Mouse (Mus musculus) forebrain, embryonic 11.5 days (tissue): ENCODE data around the gene Pole4. TPM values are rescaled to one million over a fixed set of nuclear protein-coding genes. Genes with fewer than 3 reads are reported as not detected.

Source experiments
- ATAC-seq: fragments of 200-750 bp; cut with Nextera tagmentation; replicated peaks from 2 replicates; pipeline ENCODE4 v1.8.0; 2017; ENCODE audit warnings: moderate TSS enrichment; ENCODE audit not compliant: low FRiP score
- DNase-seq: peaks from one replicate; pipeline ENCODE4 v3.0.0-alpha.2; 2017; ENCODE audit warnings: low spot score
- H3K27ac ChIP-seq: fragments of 300-500 bp; sonication (generic); 2 replicates; pipeline ENCODE4 v1.5.1; 2014; ENCODE audit warnings: low read depth, low read length
- H3K27me3 ChIP-seq: fragments of 300-500 bp; sonication (generic); 2 replicates; pipeline ENCODE4 v1.6.1; 2014; ENCODE audit warnings: mild to moderate bottlenecking, low read length, mixed read lengths; ENCODE audit not compliant: control insufficient read depth, insufficient read depth
- H3K36me3 ChIP-seq: fragments of 300-500 bp; sonication (generic); 2 replicates; pipeline ENCODE4 v1.6.1; 2014; ENCODE audit warnings: mild to moderate bottlenecking, low read length, moderate library complexity, mixed read lengths; ENCODE audit not compliant: control insufficient read depth, insufficient read depth
- H3K4me1 ChIP-seq: fragments of 300-500 bp; sonication (generic); replicated peaks from 2 replicates; pipeline ENCODE4 v1.6.1; 2014; ENCODE audit warnings: low read length, mixed read lengths; ENCODE audit not compliant: control insufficient read depth, insufficient read depth
- H3K4me2 ChIP-seq: fragments of 300-500 bp; sonication (generic); 2 replicates; pipeline ENCODE4 v1.6.1; 2014; ENCODE audit warnings: low read depth, mild to moderate bottlenecking, low read length, moderate library complexity, mixed read lengths; ENCODE audit not compliant: severe bottlenecking
- H3K4me3 ChIP-seq: fragments of 300-500 bp; sonication (generic); 2 replicates; pipeline ENCODE4 v1.5.1; 2014; ENCODE audit warnings: low read depth, low read length
- H3K9ac ChIP-seq: fragments of 300-500 bp; sonication (generic); 2 replicates; pipeline ENCODE4 v1.6.1; 2014; ENCODE audit warnings: low read length
- H3K9me3 ChIP-seq: fragments of 300-500 bp; sonication (generic); 2 replicates; pipeline ENCODE4 v1.6.1; 2016; ENCODE audit warnings: low read length, mixed read lengths; ENCODE audit not compliant: control insufficient read depth
- WGBS: fragments of 180-500 bp; shearing (Covaris S2); extraction: QIAGEN DNeasy Blood & Tissue Kit; methylation state at CpG from one replicate; pipeline ENCODE4 v1.1.7; 2014; 5-methylcytosine and 5-hydroxymethylcytosine counted together
- polyA plus RNA-seq: library from polyadenylated mRNA; unstranded; fragments of >200 nt; fragmentation: Nextera tagmentation; extraction: Ambion mirVana; gene quantifications from 2 replicates; pipeline ENCODE4 v1.2.1, GENCODE M21; 2014

The Pole4 gene
- 97.8 and 101 TPM in 2 replicates for polyA plus RNA-seq

DNA sequence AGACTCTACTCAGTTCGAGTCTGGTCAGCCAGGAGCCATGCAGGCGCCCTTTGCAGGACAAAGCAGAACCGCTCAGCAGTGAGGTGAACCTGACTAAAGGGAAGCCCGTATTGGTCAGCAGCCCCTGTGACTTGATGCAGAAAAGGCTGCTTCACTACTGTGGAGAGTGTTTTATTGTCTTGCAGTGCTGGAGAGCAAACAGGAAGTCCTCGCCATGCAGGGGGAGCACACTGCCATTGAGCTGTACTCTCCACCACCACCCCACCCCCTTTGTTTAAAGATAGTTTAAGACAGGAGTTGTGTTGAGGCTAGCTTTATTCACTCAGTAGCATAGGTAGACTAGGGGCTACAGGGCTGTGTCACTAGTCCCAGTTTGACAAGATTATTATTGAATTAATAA lies at the start of gene Pole4:
Pole4 (minus strand) TSS at position 145 of the 400 bp plus-strand sequence.
- H3K9me3 ChIP-seq = no peaks in the 10 kb centered on the region
- H3K4me1 ChIP-seq = no peaks in the 10 kb centered on the region
- no peaks in the 10 kb centered on the region for H3K27me3 ChIP-seq
- no peaks in the 10 kb centered on the region for H3K36me3 ChIP-seq
- no peak for ATAC-seq
- WGBS = 78% methylated on average over 5 of the region's 5 CpGs
- H3K9ac ChIP-seq = no peak within 1 kb of the TSS
- H3K4me3 ChIP-seq = no peak within 1 kb of the TSS
- no peak for DNase-seq
- H3K4me2 ChIP-seq = no peak within 1 kb of the TSS
- no peak within 1 kb of the TSS for H3K27ac ChIP-seq

DNA sequence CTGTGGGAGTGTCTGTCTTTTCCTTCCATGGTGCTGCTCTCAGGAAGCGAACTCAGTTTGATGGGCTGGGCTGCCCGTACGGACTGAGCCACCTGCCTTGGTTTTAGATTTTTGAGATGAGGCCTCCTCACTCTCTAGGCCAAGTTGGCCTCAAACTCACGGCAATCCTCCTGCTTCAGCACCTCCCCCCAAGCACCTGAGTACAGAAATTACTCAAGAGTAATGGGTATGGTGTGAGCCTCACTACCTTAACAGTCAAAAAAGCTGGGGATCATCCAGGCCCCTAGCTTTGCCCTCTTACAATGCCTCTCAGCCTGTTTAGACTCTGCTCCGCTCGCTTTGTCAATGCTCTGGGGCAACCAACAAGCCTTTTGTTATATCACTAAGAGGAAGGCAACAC lies 49.6 kb upstream of the Pole4 start:
- Histone ChIP-seq H3K9ac (no peak overlapping the region), H3K27ac (no peak overlapping the region), H3K4me3 (no peak overlapping the region), H3K27me3 (no peaks in the 10 kb centered on the region), H3K4me1 (no peaks in the 10 kb centered on the region), H3K4me2 (no peak overlapping the region), H3K9me3 (no peaks in the 10 kb centered on the region), H3K36me3 (no peaks in the 10 kb centered on the region; the same call in 1 of the 2 replicates)
- ATAC-seq (no peak), DNase-seq (no peak)
- 90% methylated on average over 6 of the region's 6 CpGs for WGBS

DNA sequence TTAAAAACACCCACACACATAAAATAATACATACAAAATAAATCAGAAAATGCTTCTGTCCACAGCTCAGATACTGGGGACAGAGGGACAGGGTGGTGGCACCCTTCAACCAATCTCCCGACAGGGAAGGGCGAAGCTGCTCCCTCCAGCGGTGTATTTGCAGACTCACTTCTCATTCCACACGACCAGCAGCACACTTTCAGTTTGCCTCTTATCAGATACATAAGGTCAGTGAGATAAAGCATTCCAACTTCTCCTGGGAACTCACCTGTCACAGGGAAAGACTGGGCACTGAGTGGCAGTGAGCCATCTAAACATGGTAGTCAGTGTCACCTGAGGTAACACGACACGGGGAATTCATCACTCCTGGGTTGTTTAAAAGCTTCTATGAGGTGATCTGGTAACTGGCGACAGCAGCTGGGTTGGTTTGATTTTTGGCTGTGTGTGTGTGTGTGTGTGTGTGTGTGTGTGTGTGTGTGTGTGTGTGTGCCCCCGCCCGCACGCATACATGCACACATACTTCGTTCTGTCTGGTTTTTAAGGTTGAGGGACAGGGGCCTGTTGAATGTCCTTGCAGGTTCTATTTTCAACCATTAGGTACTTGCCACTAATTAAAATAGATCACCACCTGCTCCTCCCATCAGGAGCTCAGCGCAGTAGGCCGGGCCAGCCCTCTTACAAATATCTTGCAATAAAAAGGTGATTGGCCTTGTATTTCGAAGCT lies 48.6 kb upstream of the Pole4 start:
- no peaks in the 10 kb centered on the region for H3K4me1 ChIP-seq
- H3K27ac ChIP-seq = no peak overlapping the region
- 91% methylated on average over 14 of the region's 14 CpGs for WGBS
- H3K36me3 ChIP-seq = no peaks in the 10 kb centered on the region; the same call in 1 of the 2 replicates
- ATAC-seq = no peak
- DNase-seq = no peak
- no peaks in the 10 kb centered on the region for H3K9me3 ChIP-seq
- H3K9ac ChIP-seq = no peak overlapping the region
- H3K27me3 ChIP-seq = no peaks in the 10 kb centered on the region
- no peak overlapping the region for H3K4me2 ChIP-seq
- no peak overlapping the region for H3K4me3 ChIP-seq

DNA sequence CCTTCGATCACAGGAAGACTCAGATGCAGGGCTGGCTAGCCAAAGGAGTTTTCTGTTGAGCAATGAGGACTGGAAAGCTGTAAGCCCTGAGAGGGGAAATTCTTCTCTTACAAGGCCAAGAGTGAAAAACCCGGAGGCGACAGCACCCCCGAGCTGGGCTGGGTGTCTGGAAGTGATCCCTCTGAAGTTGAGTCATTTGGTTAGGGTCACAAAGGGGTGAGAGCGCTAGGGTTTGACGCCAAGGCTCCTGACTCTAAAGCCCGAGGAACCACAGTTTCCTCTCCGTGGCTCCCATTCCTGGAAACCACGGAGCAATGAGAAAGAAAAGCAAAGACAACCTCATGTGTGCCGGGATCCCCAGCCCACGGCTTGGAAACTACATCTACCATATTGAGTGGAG lies 47.9 kb upstream of the Pole4 start:
- H3K4me3 ChIP-seq = no peak overlapping the region
- H3K36me3 ChIP-seq = no peaks in the 10 kb centered on the region; the same call in 1 of the 2 replicates
- no peak for ATAC-seq
- WGBS = 83% methylated on average over 11 of the region's 11 CpGs
- H3K9me3 ChIP-seq = no peaks in the 10 kb centered on the region
- no peak overlapping the region for H3K9ac ChIP-seq
- no peak for DNase-seq
- no peak overlapping the region for H3K27ac ChIP-seq
- no peaks in the 10 kb centered on the region for H3K4me1 ChIP-seq
- no peaks in the 10 kb centered on the region for H3K27me3 ChIP-seq
- no peak overlapping the region for H3K4me2 ChIP-seq

DNA sequence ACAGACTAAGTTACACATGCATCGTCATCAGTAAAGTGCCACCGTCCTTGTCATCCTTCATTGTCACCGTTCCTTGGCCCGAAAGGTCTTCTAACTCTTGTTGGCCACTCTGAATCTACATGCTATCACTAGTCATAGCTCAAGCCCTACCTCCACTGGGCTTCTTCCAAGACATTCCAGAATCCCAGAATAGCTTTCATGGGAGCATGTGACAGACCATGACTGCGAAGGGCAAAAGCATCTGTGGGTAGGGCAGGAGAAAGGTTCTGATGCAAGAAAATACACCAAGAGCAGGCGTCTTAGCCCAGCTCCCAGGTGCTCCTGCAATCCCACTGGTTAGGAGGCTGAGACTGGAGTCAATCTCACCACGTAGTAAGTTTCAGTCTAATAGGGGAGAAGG lies 46.6 kb upstream of the Pole4 start:
- H3K27ac ChIP-seq = no peak overlapping the region
- H3K36me3 ChIP-seq = no peaks in the 10 kb centered on the region; the same call in 1 of the 2 replicates
- H3K9ac ChIP-seq = no peak overlapping the region
- no peak overlapping the region for H3K4me2 ChIP-seq
- H3K4me3 ChIP-seq = no peak overlapping the region
- H3K4me1 ChIP-seq = no peaks in the 10 kb centered on the region
- no peaks in the 10 kb centered on the region for H3K27me3 ChIP-seq
- no peaks in the 10 kb centered on the region for H3K9me3 ChIP-seq
- WGBS = 97% methylated on average over 7 of the region's 7 CpGs
- DNase-seq = no peak
- ATAC-seq = no peak

DNA sequence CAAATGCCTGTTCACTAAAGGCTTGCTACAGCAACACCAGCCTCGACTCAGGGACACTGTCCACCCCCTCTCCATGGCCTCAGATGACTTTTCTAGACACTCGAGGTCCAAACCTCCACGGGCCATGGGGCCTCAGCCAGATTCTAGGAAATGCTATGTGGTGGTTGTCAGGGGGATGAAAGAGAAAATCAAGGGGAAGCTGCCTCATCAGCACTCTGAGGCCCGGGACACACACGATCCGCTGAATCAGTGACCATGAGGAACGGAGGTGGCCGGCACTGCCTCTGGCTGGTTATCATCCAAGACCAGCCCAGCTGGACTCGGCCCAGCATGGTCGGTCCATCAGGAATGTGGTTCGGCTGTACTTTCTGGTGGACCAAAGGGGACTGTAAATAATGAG lies 45.9 kb upstream of the Pole4 start:
- no peaks in the 10 kb centered on the region for H3K9me3 ChIP-seq
- H3K27ac ChIP-seq = no peak overlapping the region
- H3K4me2 ChIP-seq = no peak overlapping the region
- no peak for DNase-seq
- no peaks in the 10 kb centered on the region; the same call in 1 of the 2 replicates for H3K36me3 ChIP-seq
- 92% methylated on average over 11 of the region's 11 CpGs for WGBS
- no peaks in the 10 kb centered on the region for H3K4me1 ChIP-seq
- H3K9ac ChIP-seq = no peak overlapping the region
- no peak for ATAC-seq
- H3K27me3 ChIP-seq = no peaks in the 10 kb centered on the region
- H3K4me3 ChIP-seq = no peak overlapping the region

DNA sequence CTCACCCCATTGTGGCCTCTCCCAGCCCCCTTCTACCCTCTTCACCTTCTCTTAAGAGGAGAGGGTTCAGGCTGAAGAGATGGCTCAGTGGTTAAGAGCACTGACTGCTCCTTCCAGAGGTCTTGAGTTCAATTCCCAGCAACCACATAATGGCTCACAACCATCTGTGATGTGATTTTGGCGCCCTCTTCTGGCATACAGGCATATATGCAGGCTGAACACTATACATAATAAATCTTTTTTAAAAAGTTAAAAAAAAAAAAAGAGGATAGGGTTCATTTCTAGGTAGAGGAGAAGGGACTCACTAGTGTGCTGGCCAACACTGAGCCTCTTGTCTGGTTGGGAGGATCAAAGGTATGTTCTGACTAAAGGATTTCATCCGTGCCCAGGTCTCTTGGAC lies 44.9 kb upstream of the Pole4 start:
- no peak overlapping the region for H3K4me2 ChIP-seq
- DNase-seq = no peak
- H3K27me3 ChIP-seq = no peaks in the 10 kb centered on the region
- H3K9me3 ChIP-seq = no peaks in the 10 kb centered on the region
- no peaks in the 10 kb centered on the region; the same call in 1 of the 2 replicates for H3K36me3 ChIP-seq
- no peak overlapping the region for H3K4me3 ChIP-seq
- no peak overlapping the region for H3K27ac ChIP-seq
- no peaks in the 10 kb centered on the region for H3K4me1 ChIP-seq
- H3K9ac ChIP-seq = no peak overlapping the region
- 53% methylated on average over 2 of the region's 2 CpGs for WGBS
- ATAC-seq = no peak

DNA sequence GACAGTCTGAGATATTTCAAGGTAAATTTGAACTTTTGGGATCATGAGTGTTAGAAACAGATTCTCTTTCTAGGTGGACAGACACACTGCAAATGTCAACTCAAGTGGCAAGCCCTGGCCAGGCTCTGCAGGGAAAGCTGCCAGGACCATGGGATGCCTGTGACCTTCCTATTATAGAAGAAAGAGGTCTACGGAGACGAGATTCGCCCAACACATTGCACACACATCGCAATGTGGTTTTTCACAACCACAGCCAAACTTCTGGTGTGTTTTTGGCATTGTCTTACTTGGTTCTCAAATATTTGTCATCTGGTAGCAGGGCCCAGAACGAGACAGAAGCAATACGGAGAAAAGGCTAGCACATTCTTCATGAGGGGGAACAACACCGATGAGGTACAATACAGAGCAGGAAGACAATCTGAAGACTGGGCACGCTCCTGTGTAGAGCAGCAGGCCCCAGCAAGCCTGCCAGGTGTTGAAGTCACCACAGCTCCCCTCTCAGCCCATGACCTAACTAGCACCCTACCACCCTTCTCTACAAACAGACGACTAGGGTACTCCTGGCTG lies 43.0 kb upstream of the Pole4 start:
- Histone ChIP-seq H3K27me3 (no peaks in the 10 kb centered on the region), H3K27ac (no peak overlapping the region), H3K36me3 (no peaks in the 10 kb centered on the region; the same call in 1 of the 2 replicates), H3K4me1 (no peaks in the 10 kb centered on the region), H3K9ac (no peak overlapping the region), H3K9me3 (no peaks in the 10 kb centered on the region), H3K4me2 (no peak overlapping the region), H3K4me3 (no peak overlapping the region)
- ATAC-seq = no peak
- WGBS = 92% methylated on average over 9 of the region's 9 CpGs
- no peak for DNase-seq

DNA sequence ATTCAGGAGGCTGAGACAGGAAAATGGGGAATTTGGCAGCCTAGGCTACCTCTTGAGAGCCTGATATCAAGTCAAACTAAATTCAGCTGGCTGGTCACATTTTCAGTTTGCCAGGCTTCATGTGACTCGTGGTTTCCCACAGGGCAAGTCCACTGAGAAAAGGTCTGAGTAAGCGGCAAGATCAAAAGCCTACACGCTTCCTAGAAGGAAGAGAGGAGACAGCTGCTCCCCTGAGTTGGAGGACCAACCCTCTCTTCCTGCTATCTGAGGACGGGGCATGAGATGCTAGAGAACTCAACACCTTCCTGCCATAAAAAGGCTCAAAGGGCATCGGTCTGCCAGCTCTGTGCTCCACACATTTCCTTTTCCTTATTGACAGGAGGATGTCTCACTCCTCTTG lies 41.9 kb upstream of the Pole4 start:
- no peak for DNase-seq
- Histone ChIP-seq H3K36me3 (no peaks in the 10 kb centered on the region; the same call in 1 of the 2 replicates), H3K4me1 (no peaks in the 10 kb centered on the region), H3K9ac (no peak overlapping the region), H3K27me3 (no peaks in the 10 kb centered on the region), H3K4me3 (no peak overlapping the region), H3K27ac (no peak overlapping the region), H3K4me2 (no peak overlapping the region), H3K9me3 (no peaks in the 10 kb centered on the region)
- ATAC-seq = no peak
- 81% methylated on average over 5 of the region's 5 CpGs for WGBS
